Mouse (Mus musculus) midbrain, embryonic 12.5 days (tissue): ENCODE results near the gene Add3. TPM values are rescaled to one million over a fixed set of nuclear protein-coding genes. Genes with fewer than 3 reads are reported as not detected.
A peak's percentile ranks its signal among the peaks of the same experiment; 100 is the strongest.

ENCODE experiments used
- ATAC-seq: fragments of 200-750 bp; cut with Nextera tagmentation; 2 replicates; pipeline ENCODE4 v1.8.0; 2017; ENCODE audit warnings: low read depth, moderate TSS enrichment, moderate library complexity; ENCODE audit not compliant: low FRiP score
- H3K27ac ChIP-seq: fragments of 300-500 bp; sonication (generic); replicated peaks from 2 replicates; pipeline ENCODE4 v1.5.1; 2016; ENCODE audit warnings: mild to moderate bottlenecking
- H3K27me3 ChIP-seq: fragments of 300-500 bp; sonication (generic); 2 replicates; pipeline ENCODE4 v1.6.1; 2016; ENCODE audit warnings: mild to moderate bottlenecking
- H3K36me3 ChIP-seq: fragments of 300-500 bp; sonication (generic); 2 replicates; pipeline ENCODE4 v1.6.1; 2016
- H3K4me1 ChIP-seq: fragments of 300-500 bp; sonication (generic); 2 replicates; pipeline ENCODE4 v1.6.1; 2016
- H3K4me2 ChIP-seq: fragments of 300-500 bp; sonication (generic); replicated peaks from 2 replicates; pipeline ENCODE4 v1.6.1; 2016; ENCODE audit warnings: mild to moderate bottlenecking, moderate library complexity
- H3K4me3 ChIP-seq: fragments of 300-500 bp; sonication (generic); 2 replicates; pipeline ENCODE4 v1.5.1; 2016; ENCODE audit warnings: mild to moderate bottlenecking
- H3K9ac ChIP-seq: fragments of 300-500 bp; sonication (generic); replicated peaks from 2 replicates; pipeline ENCODE4 v1.6.1; 2016; ENCODE audit warnings: mild to moderate bottlenecking, moderate library complexity
- H3K9me3 ChIP-seq: fragments of 300-500 bp; sonication (generic); 2 replicates; pipeline ENCODE4 v1.6.1; 2016; ENCODE audit warnings: mild to moderate bottlenecking
- WGBS: fragments of 180-500 bp; shearing (Covaris S2); methylation state at CpG from one replicate; pipeline ENCODE4 v1.1.7; 2016; 5-methylcytosine and 5-hydroxymethylcytosine counted together
- polyA plus RNA-seq: library from polyadenylated mRNA; unstranded; fragments of >200 nt; fragmentation: Nextera tagmentation; extraction: Ambion mirVana; gene quantifications from 2 replicates; pipeline ENCODE4 v1.2.1, GENCODE M21; 2016

Add3 gene
- polyA plus RNA-seq, 1 experiment from 2014 or later: 47.5 TPM

DNA sequence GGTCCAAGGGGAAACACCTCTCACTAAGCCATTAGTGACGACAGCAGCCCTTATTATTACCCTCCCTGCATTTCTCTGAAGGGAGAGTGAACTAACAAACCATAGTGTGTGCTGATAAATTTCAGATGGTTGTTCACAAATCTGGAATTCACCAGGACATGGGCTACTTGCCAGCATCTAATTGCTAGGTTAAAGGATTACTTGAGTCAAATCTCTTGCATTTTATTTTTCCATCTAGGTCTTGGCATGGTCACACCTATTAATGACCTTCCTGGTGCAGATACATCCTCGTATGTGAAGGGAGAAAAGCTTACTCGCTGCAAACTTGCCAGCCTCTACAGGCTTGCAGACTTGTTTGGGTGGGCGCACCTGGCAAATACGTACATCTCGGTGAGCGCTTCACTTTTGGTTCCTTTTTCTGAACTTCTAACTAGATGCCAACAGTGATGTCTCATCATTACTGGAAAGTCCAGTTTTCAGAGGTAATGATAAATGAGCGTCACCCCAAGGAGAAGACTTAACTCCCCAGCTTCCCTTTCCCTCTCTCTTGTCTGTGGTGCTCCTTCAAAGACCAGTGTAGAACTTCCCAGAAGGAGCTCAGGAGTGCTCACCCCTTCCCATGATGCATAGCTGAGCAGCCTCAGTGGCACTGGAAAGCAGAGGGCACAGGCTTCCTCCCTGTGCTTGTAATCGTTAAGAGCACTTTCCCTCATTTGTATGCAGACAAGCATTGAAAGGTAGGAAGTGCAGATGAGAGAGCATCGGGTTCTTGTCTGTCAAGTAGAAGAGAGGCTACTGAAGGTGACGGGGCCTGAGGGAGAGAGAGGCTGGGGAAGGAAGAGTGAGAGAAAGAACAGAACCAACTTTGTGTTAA is 90.9 kb downstream of the Add3 start:
- ATAC-seq: no peak
- Histone ChIP-seq H3K27me3 (no peaks in the 10 kb centered on the region), H3K36me3 (peaks cover 24% of the 10 kb centered on the region), H3K4me1 (no peaks in the 10 kb centered on the region), H3K9ac (no peak overlapping the region), H3K9me3 (no peaks in the 10 kb centered on the region), H3K4me2 (no peak overlapping the region), H3K27ac (no peak overlapping the region; the same call in 1 of the 2 replicates), H3K4me3 (no peak overlapping the region)
- 86% methylated on average over 11 of the region's 11 CpGs for WGBS

DNA sequence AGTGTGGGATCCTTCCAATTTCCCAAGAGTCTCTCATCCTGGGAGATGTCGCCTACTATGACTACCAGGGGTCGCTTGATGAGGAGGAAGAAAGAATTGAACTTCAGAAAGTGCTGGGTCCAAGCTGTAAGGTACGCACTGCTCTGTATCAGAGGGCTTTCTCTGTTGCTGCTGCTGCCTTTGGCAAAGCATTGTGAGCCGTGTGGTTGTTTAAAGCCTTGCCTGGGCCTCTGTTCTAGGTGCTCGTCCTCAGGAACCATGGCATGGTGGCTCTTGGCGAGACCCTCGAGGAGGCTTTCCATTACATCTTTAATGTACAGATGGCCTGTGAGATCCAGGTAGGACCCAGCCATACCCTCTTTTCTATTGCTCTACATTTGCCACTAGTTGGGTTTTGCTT is 93.3 kb downstream of the Add3 start:
- 93% methylated on average over 7 of the region's 7 CpGs for WGBS
- no peak for ATAC-seq
- H3K36me3 ChIP-seq: peaks cover 16% of the 10 kb centered on the region

GRCm38 (mm10) chr19:53241806-53242205 is 101.6 kb downstream of the Add3 start:
- Histone ChIP-seq H3K4me1 (no peaks in the 10 kb centered on the region), H3K36me3 (peaks cover 15% of the 10 kb centered on the region), H3K9ac (no peak overlapping the region), H3K27ac (no peak overlapping the region), H3K4me2 (no peak overlapping the region), H3K27me3 (no peaks in the 10 kb centered on the region), H3K9me3 (no peaks in the 10 kb centered on the region), H3K4me3 (no peak overlapping the region)
- ATAC-seq: no peak
- 86% methylated on average over 6 of the region's 6 CpGs for WGBS

More for the DNA sequence above, 93.3 kb downstream of the Add3 start:
- Histone ChIP-seq H3K27ac (no peak overlapping the region), H3K9ac (no peak overlapping the region), H3K9me3 (no peaks in the 10 kb centered on the region), H3K4me2 (no peak overlapping the region), H3K4me1 (no peaks in the 10 kb centered on the region), H3K4me3 (no peak overlapping the region), H3K27me3 (no peaks in the 10 kb centered on the region)

DNA sequence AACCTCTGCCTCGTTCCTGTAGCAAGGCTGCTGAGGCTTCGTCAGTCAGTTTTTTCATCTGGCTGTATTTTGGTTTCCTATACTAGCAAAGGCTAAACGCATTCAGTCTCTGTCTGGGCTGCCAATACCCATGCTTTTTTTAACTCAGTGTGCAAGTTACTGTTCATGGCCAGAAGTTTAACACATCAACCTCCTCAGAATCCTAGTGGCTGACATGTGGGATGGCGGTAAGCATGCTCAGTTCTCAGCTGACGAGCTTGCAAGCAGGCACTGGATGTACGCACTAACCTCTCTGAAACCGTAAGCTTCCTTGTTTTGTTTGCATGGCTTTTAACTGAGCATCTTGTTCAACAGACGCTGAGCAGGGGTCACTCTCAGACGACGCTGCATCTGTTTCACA is 103.7 kb downstream of the Add3 start:
- Histone ChIP-seq H3K4me3 (no peak overlapping the region), H3K36me3 (peaks cover 10% of the 10 kb centered on the region; the same call in 1 of the 2 replicates), H3K27ac (no peak overlapping the region), H3K9me3 (no peaks in the 10 kb centered on the region), H3K4me2 (no peak overlapping the region), H3K4me1 (no peaks in the 10 kb centered on the region), H3K27me3 (no peaks in the 10 kb centered on the region), H3K9ac (no peak overlapping the region)
- ATAC-seq: no peak
- WGBS: 84% methylated on average over 10 of the region's 10 CpGs

DNA sequence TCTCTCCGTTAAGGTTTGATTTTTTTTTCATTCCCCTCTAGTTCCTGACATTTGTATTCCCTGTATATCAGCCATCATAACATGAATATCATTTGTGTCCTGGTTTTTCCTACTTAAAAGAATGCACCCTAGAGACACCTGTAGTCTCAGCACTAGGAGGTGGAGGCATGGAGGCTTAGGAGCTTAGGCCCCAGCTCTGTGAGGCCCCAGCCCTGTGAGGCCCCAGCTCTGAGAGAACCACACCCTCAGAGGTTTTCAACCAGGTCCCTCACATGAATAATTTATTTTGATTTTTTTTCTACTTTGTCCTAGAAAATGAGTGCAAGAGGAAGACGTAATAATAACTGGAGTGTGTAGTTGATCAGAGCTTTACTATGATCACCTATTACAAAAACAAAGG is 107.3 kb downstream of the Add3 start:
- 0 out of 2 replicates have a peak, but pooled peaks have one; percentile 58 for ATAC-seq
- H3K36me3 ChIP-seq: peaks cover 4% of the 10 kb centered on the region; the same call in 1 of the 2 replicates
- H3K27ac ChIP-seq: no peak overlapping the region
- H3K9ac ChIP-seq: no peak overlapping the region
- WGBS: 64% methylated on average over 2 of the region's 2 CpGs
- H3K4me3 ChIP-seq: no peak overlapping the region
- peaks cover 2% of the 10 kb centered on the region; the same call in 1 of the 2 replicates for H3K4me1 ChIP-seq
- H3K4me2 ChIP-seq: no peak overlapping the region
- no peaks in the 10 kb centered on the region for H3K9me3 ChIP-seq
- no peaks in the 10 kb centered on the region for H3K27me3 ChIP-seq

DNA sequence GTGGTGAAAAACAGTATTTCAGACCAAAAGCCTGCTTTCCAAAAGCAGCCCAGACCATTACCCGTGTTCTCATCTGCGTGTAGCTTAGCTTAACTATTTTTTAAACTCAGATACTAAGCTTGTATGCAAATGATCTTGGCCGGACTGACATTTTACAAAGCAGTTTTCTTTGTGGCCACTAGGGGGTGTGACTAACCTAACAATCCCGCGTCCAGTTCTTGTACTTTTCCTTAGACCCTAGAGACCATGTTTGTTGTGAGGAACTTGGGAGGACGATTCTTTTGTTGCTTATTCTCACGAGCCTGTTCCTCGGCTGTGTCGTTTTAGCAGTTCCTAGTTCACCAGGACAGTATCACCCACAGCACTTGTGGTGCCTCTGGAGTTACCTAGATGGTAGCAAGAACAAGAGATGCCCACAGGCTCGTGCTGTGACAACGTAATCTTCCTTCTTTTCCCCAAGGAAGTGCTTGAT is 107.8 kb downstream of the Add3 start:
- Histone ChIP-seq H3K4me1 (peaks cover 2% of the 10 kb centered on the region; the same call in 1 of the 2 replicates), H3K27ac (no peak overlapping the region), H3K4me3 (no peak overlapping the region), H3K9me3 (no peaks in the 10 kb centered on the region), H3K4me2 (peak overlapping the region; percentile 25; the same call in 1 of the 2 replicates), H3K36me3 (no peaks in the 10 kb centered on the region), H3K27me3 (no peaks in the 10 kb centered on the region), H3K9ac (no peak overlapping the region)
- 17% methylated on average over 11 of the region's 11 CpGs for WGBS
- peak; percentile 70 for ATAC-seq

DNA sequence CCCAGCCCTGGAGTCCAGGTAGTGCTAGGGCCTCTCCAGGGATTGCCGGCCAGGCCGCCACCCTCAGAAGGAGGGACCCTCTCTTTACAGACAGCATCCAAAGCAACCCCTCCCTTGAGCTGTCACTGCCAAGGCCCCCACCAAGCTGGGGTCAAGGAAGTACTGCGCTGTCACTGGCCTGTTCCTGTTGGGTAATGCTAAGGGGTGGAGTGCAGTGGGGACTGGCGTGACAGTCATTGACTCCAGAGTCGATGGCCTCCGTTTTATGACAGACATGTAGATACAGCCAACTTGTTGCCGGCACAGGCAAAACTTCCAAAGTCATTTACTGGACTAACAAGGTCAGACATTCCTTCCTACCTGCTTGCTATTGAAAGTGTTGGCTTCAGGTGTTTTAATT is 110.8 kb downstream of the Add3 start:
- 93% methylated on average over 7 of the region's 7 CpGs for WGBS
- ATAC-seq: no peak
- no peak overlapping the region for H3K4me3 ChIP-seq

GRCm38 (mm10) chr19:53251656-53252055 is 111.4 kb downstream of the Add3 start:
- Histone ChIP-seq H3K9me3 (0 out of 2 replicates have a peak, but pooled peaks cover 5% of the 10 kb centered on the region), H3K36me3 (no peaks in the 10 kb centered on the region), H3K4me2 (no peak overlapping the region), H3K4me3 (no peak overlapping the region), H3K4me1 (peaks cover 2% of the 10 kb centered on the region; the same call in 1 of the 2 replicates), H3K27ac (no peak overlapping the region), H3K27me3 (no peaks in the 10 kb centered on the region), H3K9ac (no peak overlapping the region)
- WGBS: 94% methylated on average over 3 of the region's 3 CpGs
- ATAC-seq: no peak

More for the DNA sequence above, 110.8 kb downstream of the Add3 start:
- Histone ChIP-seq H3K36me3 (no peaks in the 10 kb centered on the region), H3K9ac (no peak overlapping the region), H3K27me3 (no peaks in the 10 kb centered on the region), H3K27ac (no peak overlapping the region), H3K9me3 (no peaks in the 10 kb centered on the region), H3K4me2 (no peak overlapping the region), H3K4me1 (peaks cover 2% of the 10 kb centered on the region; the same call in 1 of the 2 replicates)

DNA sequence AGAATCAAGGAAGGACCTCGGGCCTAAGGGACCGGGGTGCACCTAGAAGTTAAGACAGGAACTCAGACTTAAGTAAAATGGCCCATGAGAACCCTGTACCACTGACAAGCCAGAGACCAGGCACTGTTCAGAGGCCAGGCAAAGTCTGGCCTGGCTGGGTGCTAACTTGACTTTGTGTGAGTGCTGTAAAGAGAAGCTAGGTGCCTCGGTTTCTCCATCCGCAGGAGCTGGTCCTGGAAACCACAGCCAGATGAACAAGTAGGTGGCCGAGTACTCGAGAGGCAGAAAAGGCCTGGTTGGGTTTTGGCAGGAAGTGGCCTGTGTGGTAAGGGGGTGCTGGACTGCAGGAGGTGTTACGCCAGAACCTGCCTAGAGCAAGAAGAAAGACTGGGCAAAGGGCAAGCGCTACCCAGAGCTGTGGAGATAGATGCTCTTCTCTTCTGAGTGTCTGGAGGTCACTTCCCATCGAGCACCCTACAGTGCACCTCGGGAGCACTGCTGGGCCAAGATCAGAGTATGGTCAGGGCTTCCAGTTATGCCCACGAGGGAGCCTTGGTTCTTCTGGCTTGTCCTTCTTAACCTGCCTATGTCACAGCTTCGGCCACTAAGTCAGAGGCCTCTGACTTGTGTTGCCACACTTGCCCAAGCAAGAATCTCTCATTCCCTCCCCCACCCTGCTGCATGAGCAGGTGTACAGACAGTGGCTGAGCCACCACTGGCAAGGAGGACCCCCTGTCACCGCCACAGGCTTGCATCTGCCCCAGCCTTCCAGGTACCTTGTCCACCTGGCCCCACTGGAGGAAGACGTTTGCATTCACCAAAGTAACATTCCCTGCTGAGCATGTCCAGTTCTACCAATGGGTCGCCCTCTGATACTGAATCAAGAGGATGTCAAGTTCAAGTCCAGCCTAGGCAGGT is 112.1 kb downstream of the Add3 start:
- 85% methylated on average over 15 of the region's 15 CpGs for WGBS

DNA sequence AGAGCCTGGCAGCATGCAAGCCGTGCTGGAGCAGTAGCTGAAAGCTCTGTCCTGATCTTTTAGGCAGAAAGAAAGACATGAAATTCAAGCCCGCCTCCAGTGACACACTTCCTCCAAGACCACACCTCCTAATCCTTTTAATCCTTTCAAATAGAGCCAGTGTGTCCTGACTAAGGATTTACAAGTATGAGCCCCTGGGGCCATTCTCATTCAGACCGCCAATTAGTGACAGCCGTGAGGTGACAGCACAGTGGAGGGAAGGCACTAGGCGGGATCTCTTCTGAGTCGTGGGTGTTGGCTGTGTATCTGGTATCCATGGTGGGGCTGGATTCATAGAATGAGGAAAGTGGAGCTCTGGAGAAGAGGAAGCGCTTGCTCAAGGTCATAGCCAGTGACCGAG is 116.1 kb downstream of the Add3 start:
- Histone ChIP-seq H3K4me1 (0 out of 2 replicates have a peak, but pooled peaks cover 3% of the 10 kb centered on the region), H3K27me3 (no peaks in the 10 kb centered on the region), H3K4me3 (no peak overlapping the region), H3K36me3 (no peaks in the 10 kb centered on the region), H3K9ac (no peak overlapping the region), H3K4me2 (no peak overlapping the region), H3K9me3 (0 out of 2 replicates have a peak, but pooled peaks cover 5% of the 10 kb centered on the region), H3K27ac (no peak overlapping the region)
- no peak for ATAC-seq
- WGBS: 76% methylated on average over 8 of the region's 8 CpGs

More for the DNA sequence above, 112.1 kb downstream of the Add3 start:
- Histone ChIP-seq H3K27me3 (no peaks in the 10 kb centered on the region), H3K27ac (no peak overlapping the region), H3K4me2 (no peak overlapping the region), H3K9ac (no peak overlapping the region), H3K4me1 (peaks cover 2% of the 10 kb centered on the region; the same call in 1 of the 2 replicates), H3K4me3 (no peak overlapping the region), H3K36me3 (no peaks in the 10 kb centered on the region), H3K9me3 (0 out of 2 replicates have a peak, but pooled peaks cover 5% of the 10 kb centered on the region)
- no peak for ATAC-seq

GRCm38 (mm10) chr19:53256991-53257594 is 116.8 kb downstream of the Add3 start:
- Histone ChIP-seq H3K4me1 (0 out of 2 replicates have a peak, but pooled peaks cover 3% of the 10 kb centered on the region), H3K36me3 (no peaks in the 10 kb centered on the region), H3K4me2 (no peak overlapping the region), H3K9ac (no peak overlapping the region), H3K4me3 (no peak overlapping the region), H3K27me3 (no peaks in the 10 kb centered on the region), H3K27ac (no peak overlapping the region), H3K9me3 (0 out of 2 replicates have a peak, but pooled peaks cover 5% of the 10 kb centered on the region)
- ATAC-seq: no peak
- WGBS: 94% methylated on average over 7 of the region's 7 CpGs
